Mouse (Mus musculus) olfactory bulb, adult 2 months (tissue): ENCODE measurements around the gene Cdh7. TPM values are rescaled to one million over a fixed set of nuclear protein-coding genes. Genes with fewer than 3 reads are reported as not detected.
"Not testable (repeated sequence)": the region's sequence is repeated elsewhere in the genome, so short reads cannot be mapped to it uniquely, and the experiment has no call there.

ENCODE experiments used
- H3K27ac ChIP-seq: fragments of 200-500 bp; 2 replicates; pipeline ENCODE4 v1.5.1; 2012; ENCODE audit warnings: low read depth, low read length; ENCODE audit not compliant: insufficient read depth
- H3K4me1 ChIP-seq: fragments of 200-500 bp; 2 replicates; pipeline ENCODE4 v1.6.1; 2012; ENCODE audit warnings: low read length; ENCODE audit not compliant: control insufficient read depth, insufficient read depth
- H3K4me3 ChIP-seq: fragments of 200-500 bp; 2 replicates; pipeline ENCODE4 v1.5.1; 2012; ENCODE audit warnings: mild to moderate bottlenecking, low read depth, low read length, moderate library complexity; ENCODE audit not compliant: insufficient read depth
- CTCF ChIP-seq: fragments of 200-500 bp; IDR thresholded peaks from 2 replicates; pipeline ENCODE4 v1.5.1; 2012; ENCODE audit warnings: low read depth, mild to moderate bottlenecking, low read length, moderate library complexity; ENCODE audit not compliant: insufficient read depth
- POLR2A ChIP-seq: fragments of 200-500 bp; IDR thresholded peaks from 2 replicates; pipeline ENCODE4 v1.6.1; 2012; ENCODE audit warnings: mild to moderate bottlenecking, low read depth, low read length, moderate library complexity; ENCODE audit not compliant: insufficient read depth
- WGBS: fragments of 180-500 bp; shearing (Covaris S2); methylation state at CpG from one replicate; pipeline ENCODE4 v1.1.7; 2018; 5-methylcytosine and 5-hydroxymethylcytosine counted together
- polyA plus RNA-seq: library from polyadenylated mRNA; stranded (reverse); fragments of >200 nt; gene quantifications from 2 replicates; pipeline ENCODE4 v1.2.4, GENCODE M21; 2012; ENCODE audit warnings: low replicate concordance; ENCODE audit not compliant: missing spikeins, insufficient read depth, insufficient read length

Cdh7 gene
- polyA plus RNA-seq, 1 experiment, result not detected

DNA sequence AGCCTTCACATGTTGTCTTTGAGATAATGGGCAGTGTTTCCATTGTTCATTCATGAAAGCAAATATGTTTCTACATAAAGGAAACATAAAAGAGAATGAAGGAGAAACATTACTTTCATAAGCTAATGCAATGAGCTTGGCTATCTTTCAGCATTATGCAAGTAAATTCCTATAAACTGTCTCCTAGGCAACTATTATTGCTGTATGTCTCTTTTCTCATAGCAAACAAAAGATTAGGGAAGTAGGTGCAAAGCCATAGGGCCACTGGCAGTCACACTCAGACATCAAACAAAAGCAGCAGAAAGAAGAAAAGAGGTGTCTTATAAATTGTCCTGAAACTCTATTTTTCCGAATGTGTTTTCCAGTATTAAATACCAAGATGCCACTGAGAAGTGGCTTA is 136.6 kb downstream of the Cdh7 start:
- WGBS, result 39% methylated on average over 1 of the region's 1 CpGs
- TF ChIP-seq CTCF (no peak), POLR2A (no peak)
- Histone ChIP-seq H3K27ac (no peak overlapping the region), H3K4me1 (no peaks in the 10 kb centered on the region), H3K4me3 (no peak overlapping the region)

DNA sequence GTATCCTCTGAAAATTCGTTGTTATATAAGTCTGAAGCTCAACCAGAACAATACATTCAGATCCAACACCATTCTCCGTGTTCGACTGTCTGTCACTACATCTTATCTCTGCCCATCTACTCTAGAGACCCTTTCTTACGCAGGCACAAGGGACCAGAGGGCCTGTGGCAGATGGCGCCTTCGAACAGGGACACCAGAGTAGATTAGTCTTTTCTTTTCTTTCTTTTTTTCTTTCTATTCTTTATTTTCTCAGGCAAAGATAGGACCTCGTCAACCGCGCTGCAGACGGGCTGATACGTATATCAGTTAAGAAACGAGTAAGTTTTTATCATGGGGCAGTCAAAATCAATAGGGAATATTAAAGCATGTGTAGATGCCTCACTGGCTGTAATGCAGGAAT is 189.2 kb downstream of the Cdh7 start:
- H3K4me3 ChIP-seq, result not testable (repeated sequence)

More for the DNA sequence above, 189.2 kb downstream of the Cdh7 start:
- WGBS, result 95% methylated on average over 6 of the region's 12 CpGs
- H3K4me1 ChIP-seq, H3K27ac ChIP-seq: not testable (repeated sequence)
